In the genomic region with DNA sequence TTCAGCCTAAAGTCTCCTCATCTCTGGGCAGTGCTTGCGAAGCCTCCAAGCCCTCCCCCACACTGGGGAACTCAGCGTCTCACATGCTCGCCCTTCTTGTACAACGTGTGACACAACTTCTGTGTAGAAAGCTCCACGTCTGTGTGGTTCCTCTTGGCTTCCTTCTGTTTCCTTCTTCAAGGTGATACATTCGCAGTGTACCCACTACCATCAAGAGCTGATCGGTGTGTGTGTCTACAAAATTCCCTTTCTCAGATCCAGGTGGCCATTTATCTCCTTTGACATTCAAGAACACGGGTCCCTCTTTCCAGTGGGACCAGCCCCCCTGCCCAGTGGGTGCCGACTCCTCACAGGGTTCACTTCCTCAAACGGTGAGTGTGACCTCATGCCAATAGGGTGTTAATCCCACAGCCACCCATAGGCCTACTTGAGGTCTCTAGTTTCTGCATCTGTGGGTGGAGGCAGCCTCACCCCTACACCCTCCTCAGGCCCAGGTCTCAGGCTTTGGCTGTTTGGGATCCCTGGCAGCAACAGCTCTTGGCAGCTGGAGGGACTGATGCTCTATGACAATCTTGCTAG, we compare ENCODE assay signal across 14 mouse cellular contexts. TPM values are rescaled to one million over a fixed set of nuclear protein-coding genes. Genes with fewer than 3 reads are reported as not detected.
DNase-seq lines count a peak whose midpoint lies in the region; ATAC-seq and TF ChIP-seq lines count a peak whose summit lies in the region.
"Had no signal": no experiment of that assay in that cellular context is flagged by ENCODE, and none has a peak within 500 bp of the region (broad histone marks: within the 10 kb centered on the region; RNA-seq: fewer than 3 reads in every experiment).

No protein-coding gene starts in this region.

- H3K27ac ChIP-seq in layer of hippocampus, adult 2 months: no peak overlapping the region
- H3K27ac ChIP-seq: hindbrain, embryonic 12.5 days; midbrain, embryonic 15.5 days had no signal

- H3K27me3 ChIP-seq in splenic B cell, adult 2 months (ENCODE audit: control insufficient read depth, insufficient read depth, low read length, poor library complexity, severe bottlenecking): no peaks in the 10 kb centered on the region
- H3K27me3 ChIP-seq: hindbrain, embryonic 12.5 days; midbrain, embryonic 15.5 days; Patski had no signal

- peak; percentile 45 to 61 for DNase-seq in lung, adult 18-20 months
- no peak for DNase-seq in lung, postnatal 10 days
- peak; percentile 71 for DNase-seq in lung, postnatal 36 days
- peak; percentile 91 for DNase-seq in splenic B cell, adult 2 months (ENCODE audit: low read depth, low spot score)
- DNase-seq in right cerebral cortex, postnatal 14 days: no peak
- DNase-seq in layer of hippocampus, adult 2 months (ENCODE audit: low spot score in 2 of 2): no peak
- DNase-seq: retina, postnatal 1 day; thymus, postnatal 36 days had no signal

- peaks cover 8% of the 10 kb centered on the region for H3K36me3 ChIP-seq in splenic B cell, adult 2 months (ENCODE audit: control insufficient read depth, insufficient read depth, low read length, poor library complexity, severe bottlenecking)

- ATAC-seq in hematopoietic stem cell, adult 5-6 weeks (replicated peaks in 1 of 2; ENCODE audit: insufficient read depth in 1 of 2, low FRiP score in 2 of 2, low TSS enrichment in 1 of 2, low read depth in 1 of 2, poor library complexity in 2 of 2, severe bottlenecking in 2 of 2): peak; percentile 68 to 73
- no peak for ATAC-seq in erythroid progenitor cell, adult 5-6 weeks (replicated peaks; ENCODE audit: low FRiP score, poor library complexity, severe bottlenecking)
- ATAC-seq: midbrain, embryonic 15.5 days; Patski had no signal

- no peak for TF ChIP-seq CTCF in layer of hippocampus, adult 2 months (conservative IDR thresholded peaks at IDR 0.05)

- H3K4me3 ChIP-seq in layer of hippocampus, adult 2 months: no peak overlapping the region
- H3K4me3 ChIP-seq: hindbrain, embryonic 12.5 days; midbrain, embryonic 15.5 days had no signal

RNA-seq across cellular contexts. Expression of a gene that starts 2.6 kb away (rescaled TPM):
- total RNA-seq in hematopoietic stem cell, adult 5-6 weeks (2017): 35.2 and 89.7 TPM in 2 replicates
- total RNA-seq in erythroid progenitor cell, adult 5-6 weeks (2015; ENCODE audit: low replicate concordance): 73.9 and 89.3 TPM in 2 replicates
- 35.7 TPM in 2 replicates for total RNA-seq in erythroid progenitor cell, adult 5-6 weeks (2017; ENCODE audit: low replicate concordance)
- total RNA-seq in layer of hippocampus, adult 2 months (2021): 10 to 100 TPM in 1 of 2 experiments, 1 to 10 TPM in 1; 10.0 to 10.7 TPM

RNA-seq across cellular contexts. Expression of a gene that starts 8.3 kb away (rescaled TPM):
- total RNA-seq in hematopoietic stem cell, adult 5-6 weeks (2017): not detected in 2 replicates
- not detected in 2 replicates for total RNA-seq in erythroid progenitor cell, adult 5-6 weeks (2015; ENCODE audit: low replicate concordance)
- total RNA-seq in erythroid progenitor cell, adult 5-6 weeks (2017; ENCODE audit: low replicate concordance): not detected in 2 replicates
- not detected for total RNA-seq in layer of hippocampus, adult 2 months (2021)
- total RNA-seq: left cerebral cortex, postnatal 36 days had no signal

RNA-seq across cellular contexts. Expression of a gene that starts 13.1 kb away (rescaled TPM):
- 4.8 and 6.7 TPM in 2 replicates for total RNA-seq in hematopoietic stem cell, adult 5-6 weeks (2017)
- total RNA-seq in erythroid progenitor cell, adult 5-6 weeks (2015; ENCODE audit: low replicate concordance): not detected in 2 replicates
- 1.8 and 2.1 TPM in 2 replicates for total RNA-seq in erythroid progenitor cell, adult 5-6 weeks (2017; ENCODE audit: low replicate concordance)
- total RNA-seq in layer of hippocampus, adult 2 months (2021): 10 to 100 TPM; 16.7 to 17.6 TPM

RNA-seq across cellular contexts. Expression of a gene that starts 30.4 kb away (rescaled TPM):
- not detected in 2 replicates for total RNA-seq in hematopoietic stem cell, adult 5-6 weeks (2017)
- not detected in 2 replicates for total RNA-seq in erythroid progenitor cell, adult 5-6 weeks (2015; ENCODE audit: low replicate concordance)
- total RNA-seq in erythroid progenitor cell, adult 5-6 weeks (2017; ENCODE audit: low replicate concordance): not detected in 2 replicates
- total RNA-seq in layer of hippocampus, adult 2 months (2021): not detected

RNA-seq across cellular contexts. Expression of a gene that starts 45.7 kb away (rescaled TPM):
- 49.4 and 52.2 TPM in 2 replicates for total RNA-seq in hematopoietic stem cell, adult 5-6 weeks (2017)
- 15.5 and 20.9 TPM in 2 replicates for total RNA-seq in erythroid progenitor cell, adult 5-6 weeks (2015; ENCODE audit: low replicate concordance)
- 6.8 and 12.5 TPM in 2 replicates for total RNA-seq in erythroid progenitor cell, adult 5-6 weeks (2017; ENCODE audit: low replicate concordance)
- total RNA-seq in layer of hippocampus, adult 2 months (2021): 10 to 100 TPM; 32.7 to 39.5 TPM

Comparison
In these comparisons a context has a peak if more than half of its experiments do, and no peak if none do; other contexts are left out.
1. DNase-seq: peak in lung, adult 18-20 months (2 of 2), lung, postnatal 36 days (single experiment) and splenic B cell, adult 2 months (single experiment); none in lung, postnatal 10 days (single experiment), right cerebral cortex, postnatal 14 days (single experiment) and layer of hippocampus, adult 2 months (0 of 2).